Mouse (Mus musculus): ENCODE measurements around the gene N4bp3. TPM values are rescaled to one million over a fixed set of nuclear protein-coding genes. Genes with fewer than 3 reads are reported as not detected.
A peak's percentile ranks its signal among the peaks of the same experiment; 100 is the strongest.

The N4bp3 gene
- total and polyA plus RNA-seq, 3 experiments = 19.1 to 22.1 (median 21.2) TPM

- dilution Hi-C loops (cut with MboI; ENCODE audit: extremely low pct_ligation_motif_present, extremely low pct_unique_long_range_greater_than_20kb, low sequenced_read_pairs) (no loop called here), in situ Hi-C loops (cut with MboI; ENCODE audit: low pct_ligation_motif_present, low pct_unique_long_range_greater_than_20kb, low sequenced_read_pairs) (no loop called here)
- H3K27ac ChIP-seq (ENCODE audit: insufficient read depth, low read depth) = peak overlapping the region; percentile 63
- H3K4me1 ChIP-seq (ENCODE audit: control insufficient read depth in 1 of 2, insufficient read depth in 2 of 2) = peaks cover 12 to 56% of the 10 kb centered on the region in 2 experiments
- no peaks in the 10 kb centered on the region for H3K27me3 ChIP-seq (replicated peaks)
- TF ChIP-seq ZNF384 (IDR thresholded peaks at IDR 0.05; ENCODE audit: low read depth, low read length) = no peak
- no peak for TF ChIP-seq TBP (conservative IDR thresholded peaks at IDR 0.05; ENCODE audit: low read depth, low read length)
- TF ChIP-seq EP300 (IDR thresholded peaks at IDR 0.05; ENCODE audit: low read length) = no peak
- no peak for TF ChIP-seq ZC3H11A (IDR thresholded peaks at IDR 0.05; ENCODE audit: low read depth, low read length)
- no peak for TF ChIP-seq ELF1 (IDR thresholded peaks at IDR 0.05; ENCODE audit: low read depth, low read length)
- TF ChIP-seq POLR2A (IDR thresholded peaks at IDR 0.05; ENCODE audit: low read depth, low read length) = no peak
- TF ChIP-seq JUN (IDR thresholded peaks at IDR 0.05; ENCODE audit: insufficient read depth, low read depth, low read length) = no peak
- TF ChIP-seq GABPA (IDR thresholded peaks at IDR 0.05; ENCODE audit: insufficient replicate concordance, low read depth, low read length) = no peak
- TF ChIP-seq RCOR1 (conservative IDR thresholded peaks at IDR 0.05; ENCODE audit: low read depth, low read length) = no peak
- no peak for TF ChIP-seq SIN3A (IDR thresholded peaks at IDR 0.05; ENCODE audit: low read length)
- no peak for TF ChIP-seq NELFE (IDR thresholded peaks at IDR 0.05; ENCODE audit: low read depth, low read length)
- TF ChIP-seq PAX5 (IDR thresholded peaks at IDR 0.05; ENCODE audit: low read length) = no peak
- peaks cover 39 to 41% of the 10 kb centered on the region in 2 experiments for H3K36me3 ChIP-seq (replicated peaks in 1 of 2; ENCODE audit: control insufficient read depth in 1 of 2, insufficient read depth in 1 of 2, low read length in 1 of 2)
- H3K9me3 ChIP-seq (replicated peaks; ENCODE audit: low read length) = no peaks in the 10 kb centered on the region
- DNase-seq (ENCODE audit: extremely low read depth) = no peak
- H3K9ac ChIP-seq (ENCODE audit: insufficient read depth, low read depth) = peak overlapping the region; percentile 87
- H3K79me2 ChIP-seq (replicated peaks; ENCODE audit: control insufficient read depth, extremely low read depth, insufficient read depth, poor library complexity, severe bottlenecking) = peaks cover 28% of the 10 kb centered on the region
- H3K4me3 ChIP-seq (replicated peaks in 1 of 3; ENCODE audit: low read depth in 2 of 3, low read length in 2 of 3, poor library complexity in 1 of 3) = peak overlapping the region; percentile 64 to 93 (median 68)
- H3K4me2 ChIP-seq (ENCODE audit: insufficient read depth, low read depth, poor library complexity, severe bottlenecking) = peak overlapping the region; percentile 84
Measured at GRCm38 (mm10) chr11:51620084-51620483, 30.6 kb downstream of the N4bp3 start.

- peak within 1 kb of the TSS; percentile 63 for H3K27ac ChIP-seq (ENCODE audit: insufficient read depth, low read depth)
- peaks cover 28% of the 10 kb centered on the region for H3K79me2 ChIP-seq (replicated peaks; ENCODE audit: control insufficient read depth, extremely low read depth, insufficient read depth, poor library complexity, severe bottlenecking)
- peak within 1 kb of the TSS; percentile 84 for H3K4me2 ChIP-seq (ENCODE audit: insufficient read depth, low read depth, poor library complexity, severe bottlenecking)
- dilution Hi-C loops (cut with MboI; ENCODE audit: extremely low pct_ligation_motif_present, extremely low pct_unique_long_range_greater_than_20kb, low sequenced_read_pairs) = no loop called here
- DNase-seq (ENCODE audit: extremely low read depth) = peak; percentile 100
- no peaks in the 10 kb centered on the region for H3K27me3 ChIP-seq (replicated peaks)
- in situ Hi-C loops (cut with MboI; ENCODE audit: low pct_ligation_motif_present, low pct_unique_long_range_greater_than_20kb, low sequenced_read_pairs) = loop anchor here (10.0 kb wide), 1 partner anchor 65 kb away; the partner anchor contains the start of gene 0610009B22Rik
- H3K36me3 ChIP-seq (replicated peaks in 1 of 2; ENCODE audit: control insufficient read depth in 1 of 2, insufficient read depth in 1 of 2, low read length in 1 of 2) = peaks cover 34 to 36% of the 10 kb centered on the region in 2 experiments
- H3K9me3 ChIP-seq (replicated peaks; ENCODE audit: low read length) = no peaks in the 10 kb centered on the region
- peak within 1 kb of the TSS; percentile 87 for H3K9ac ChIP-seq (ENCODE audit: insufficient read depth, low read depth)
- H3K4me1 ChIP-seq (ENCODE audit: control insufficient read depth in 1 of 2, insufficient read depth in 2 of 2) = peaks cover 15 to 56% of the 10 kb centered on the region in 2 experiments
- peak within 1 kb of the TSS; percentile 64 to 93 (median 68) for H3K4me3 ChIP-seq (replicated peaks in 1 of 3; ENCODE audit: low read depth in 2 of 3, low read length in 2 of 3, poor library complexity in 1 of 3)
- TF ChIP-seq CHD1 (IDR thresholded peaks at IDR 0.05; ENCODE audit: low read depth, low read length) (no peak), RAD21 (IDR thresholded peaks at IDR 0.05; ENCODE audit: low read depth, low read length) (no peak), POLR2A (IDR thresholded peaks at IDR 0.05; ENCODE audit: low read depth, low read length) (peak; percentile 90), POLR2AphosphoS2 (IDR thresholded peaks at IDR 0.05; ENCODE audit: low read depth, low read length) (peak; percentile 77; the same call in 1 of the 2 replicates), MXI1 (IDR thresholded peaks at IDR 0.05; ENCODE audit: low read depth, low read length) (peak; percentile 100), ZMIZ1 (IDR thresholded peaks at IDR 0.05; ENCODE audit: low read depth, low read length) (peak; percentile 75; the same call in 1 of the 2 replicates), KAT2A (IDR thresholded peaks at IDR 0.05; ENCODE audit: insufficient replicate concordance, low read length) (0 out of 2 replicates have a peak, but pooled peaks have one; percentile 58), TBP (conservative IDR thresholded peaks at IDR 0.05; ENCODE audit: low read depth, low read length) (peak; percentile 74), ZC3H11A (IDR thresholded peaks at IDR 0.05; ENCODE audit: low read depth, low read length) (no peak), RCOR1 (conservative IDR thresholded peaks at IDR 0.05; ENCODE audit: low read depth, low read length) (peak; percentile 90; the same call in 1 of the 2 replicates), NELFE (IDR thresholded peaks at IDR 0.05; ENCODE audit: low read depth, low read length) (peak; percentile 76), USF1 (IDR thresholded peaks at IDR 0.05; ENCODE audit: low read depth, low read length) (peak; percentile 33), ZKSCAN1 (IDR thresholded peaks at IDR 0.05; ENCODE audit: borderline replicate concordance, low read depth, low read length) (no peak), CHD2 (IDR thresholded peaks at IDR 0.05; ENCODE audit: low read length) (peak; percentile 96), ETS1 (conservative IDR thresholded peaks at IDR 0.05; ENCODE audit: low read depth, low read length) (peak; percentile 84), ZNF384 (IDR thresholded peaks at IDR 0.05; ENCODE audit: low read depth, low read length) (no peak), TCF12 (IDR thresholded peaks at IDR 0.05; ENCODE audit: low read depth, low read length) (peak; percentile 47; the same call in 1 of the 2 replicates), MAZ (IDR thresholded peaks at IDR 0.05; ENCODE audit: low read depth, low read length) (0 out of 2 replicates have a peak, but pooled peaks have one; percentile 52), CTCF (conservative IDR thresholded peaks at IDR 0.05 in 1 of 2, IDR thresholded peaks at IDR 0.05 in 1 of 2; ENCODE audit: low read depth in 2 of 2, low read length in 2 of 2) (no peak), SIN3A (IDR thresholded peaks at IDR 0.05; ENCODE audit: low read length) (peak; percentile 99), MEF2A (IDR thresholded peaks at IDR 0.05; ENCODE audit: borderline replicate concordance, low read depth, low read length) (peak; percentile 95), JUND (conservative IDR thresholded peaks at IDR 0.05; ENCODE audit: low read depth, low read length) (peak; percentile 31; the same call in 1 of the 2 replicates), E2F4 (IDR thresholded peaks at IDR 0.05; ENCODE audit: insufficient replicate concordance, low read depth, low read length) (peak; percentile 94; the same call in 1 of the 2 replicates), ELF1 (IDR thresholded peaks at IDR 0.05; ENCODE audit: low read depth, low read length) (peak; percentile 98), BHLHE40 (IDR thresholded peaks at IDR 0.05; ENCODE audit: low read depth, low read length) (peak; percentile 94)
Measured at GRCm38 (mm10) chr11:51619409-51620060, 31.1 kb downstream of the N4bp3 start, which contains the start of gene Nhp2. Gene Nhp2 (plus strand): TSS chr11:51619735.
